Mouse (Mus musculus): Measurements from ENCODE around the gene Mchr1.

DNA sequence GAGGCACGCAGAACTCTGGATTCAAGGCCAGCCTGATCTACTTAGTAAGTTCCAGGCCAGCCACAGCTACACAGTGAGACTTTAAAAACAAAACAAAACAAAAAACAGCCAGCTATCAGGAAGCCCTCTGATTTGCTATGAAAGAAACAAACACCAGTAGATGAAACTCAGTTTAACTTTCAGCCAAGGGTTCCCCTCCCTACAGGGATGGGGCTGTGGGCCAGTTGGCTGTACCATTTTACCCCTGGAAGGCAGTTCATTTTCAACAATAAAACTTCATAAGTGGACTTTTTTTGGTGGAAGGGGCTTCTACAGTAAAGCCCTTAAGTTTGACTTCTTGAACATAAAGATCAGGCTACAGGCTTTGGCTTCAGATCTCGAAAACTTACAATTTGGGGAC is 46.2 kb upstream of the Mchr1 start:
- TF ChIP-seq CTCF (conservative IDR thresholded peaks at IDR 0.05 in 1 of 2, IDR thresholded peaks at IDR 0.05 in 1 of 2; ENCODE audit: low read depth in 2 of 2, low read length in 2 of 2), result no peak
- no peak for TF ChIP-seq NRF1 (IDR thresholded peaks at IDR 0.05; ENCODE audit: low read depth, low read length)
- TF ChIP-seq ZKSCAN1 (IDR thresholded peaks at IDR 0.05; ENCODE audit: borderline replicate concordance, low read depth, low read length), result no peak
- TF ChIP-seq RCOR1 (conservative IDR thresholded peaks at IDR 0.05; ENCODE audit: low read depth, low read length), result no peak
- no peak for TF ChIP-seq HCFC1 (IDR thresholded peaks at IDR 0.05; ENCODE audit: low read depth, low read length)
- no peak for TF ChIP-seq NELFE (IDR thresholded peaks at IDR 0.05; ENCODE audit: low read depth, low read length)
- no peak for TF ChIP-seq BHLHE40 (IDR thresholded peaks at IDR 0.05; ENCODE audit: low read depth, low read length)
- TF ChIP-seq POLR2AphosphoS2 (IDR thresholded peaks at IDR 0.05; ENCODE audit: low read depth, low read length), result no peak
- TF ChIP-seq EP300 (IDR thresholded peaks at IDR 0.05; ENCODE audit: low read length), result no peak
- TF ChIP-seq MAFK (IDR thresholded peaks at IDR 0.05; ENCODE audit: insufficient replicate concordance, low read length), result no peak

Data from CH12.LX (cell line).